17 mouse cellular contexts compared by ENCODE assay signal in genomic region chr3:31793466-31794040, GRCm38 (mm10).
DNase-seq lines count a peak whose midpoint lies in the region; ATAC-seq and TF ChIP-seq lines count a peak whose summit lies in the region.
"Had no signal": no experiment of that assay in that cellular context is flagged by ENCODE, and none has a peak within 500 bp of the region (broad histone marks: within the 10 kb centered on the region; RNA-seq: fewer than 3 reads in every experiment).

No protein-coding gene starts in this region.

- no peak for TF ChIP-seq CTCF in forebrain, postnatal 0 days (IDR thresholded peaks at IDR 0.05; ENCODE audit: low read depth)
- TF ChIP-seq CTCF in midbrain, postnatal 0 days (IDR thresholded peaks at IDR 0.05) = no peak

- 59% methylated on average over 8 of the region's 8 CpGs for WGBS in forebrain, postnatal 0 days
- 71% methylated on average over 8 of the region's 8 CpGs for WGBS in forebrain, embryonic 15.5 days
- 82% methylated on average over 8 of the region's 8 CpGs for WGBS in midbrain, postnatal 0 days
- WGBS in midbrain, embryonic 13.5 days = 87% methylated on average over 8 of the region's 8 CpGs

- H3K9ac ChIP-seq in forebrain, postnatal 0 days = no peak overlapping the region
- no peak overlapping the region for H3K9ac ChIP-seq in forebrain, embryonic 15.5 days (replicated peaks)
- no peak overlapping the region for H3K9ac ChIP-seq in midbrain, postnatal 0 days (replicated peaks; ENCODE audit: low read length, poor library complexity, severe bottlenecking)
- no peak overlapping the region for H3K9ac ChIP-seq in midbrain, embryonic 13.5 days (replicated peaks)
- H3K9ac ChIP-seq: embryonic facial prominence, embryonic 13.5 days; heart, embryonic 13.5 days had no signal

- no peaks in the 10 kb centered on the region for H3K4me1 ChIP-seq in forebrain, postnatal 0 days (ENCODE audit: insufficient read depth)
- no peaks in the 10 kb centered on the region for H3K4me1 ChIP-seq in forebrain, embryonic 15.5 days
- H3K4me1 ChIP-seq in midbrain, postnatal 0 days (ENCODE audit: insufficient read depth, low read length) = no peaks in the 10 kb centered on the region
- 0 out of 2 replicates have a peak, but pooled peaks cover 2% of the 10 kb centered on the region for H3K4me1 ChIP-seq in midbrain, embryonic 13.5 days (replicated peaks)
- H3K4me1 ChIP-seq: heart, embryonic 13.5 days had no signal

- no peaks in the 10 kb centered on the region for H3K9me3 ChIP-seq in forebrain, postnatal 0 days (ENCODE audit: low read length)
- H3K9me3 ChIP-seq in forebrain, embryonic 15.5 days = no peaks in the 10 kb centered on the region
- no peaks in the 10 kb centered on the region for H3K9me3 ChIP-seq in midbrain, postnatal 0 days (ENCODE audit: low read length)
- H3K9me3 ChIP-seq in midbrain, embryonic 13.5 days = no peaks in the 10 kb centered on the region
- H3K9me3 ChIP-seq: embryonic facial prominence, embryonic 13.5 days; heart, embryonic 13.5 days had no signal

- peak; percentile 34; the same call in 1 of the 2 replicates for ATAC-seq in forebrain, postnatal 0 days
- ATAC-seq in forebrain, embryonic 15.5 days (replicated peaks) = no peak
- ATAC-seq in midbrain, postnatal 0 days (ENCODE audit: low FRiP score) = no peak
- ATAC-seq in midbrain, embryonic 13.5 days = no peak
- ATAC-seq: hindbrain, embryonic 16.5 days had no signal

- H3K27me3 ChIP-seq in forebrain, postnatal 0 days (ENCODE audit: insufficient read depth, low read length) = no peaks in the 10 kb centered on the region
- H3K27me3 ChIP-seq in forebrain, embryonic 15.5 days = no peaks in the 10 kb centered on the region
- no peaks in the 10 kb centered on the region for H3K27me3 ChIP-seq in midbrain, postnatal 0 days (ENCODE audit: insufficient read depth, low read length)
- no peaks in the 10 kb centered on the region for H3K27me3 ChIP-seq in midbrain, embryonic 13.5 days
- H3K27me3 ChIP-seq: CH12.LX; embryonic facial prominence, embryonic 13.5 days had no signal

- no peak overlapping the region for H3K27ac ChIP-seq in forebrain, postnatal 0 days (ENCODE audit: low read depth, low read length)
- H3K27ac ChIP-seq in forebrain, embryonic 15.5 days (replicated peaks) = no peak overlapping the region
- H3K27ac ChIP-seq in midbrain, postnatal 0 days (ENCODE audit: low read depth, low read length) = no peak overlapping the region
- no peak overlapping the region for H3K27ac ChIP-seq in midbrain, embryonic 13.5 days
- H3K27ac ChIP-seq: embryonic facial prominence, embryonic 13.5 days; heart, embryonic 13.5 days had no signal

- no peak overlapping the region for H3K4me2 ChIP-seq in forebrain, postnatal 0 days (ENCODE audit: low read depth)
- no peak overlapping the region for H3K4me2 ChIP-seq in forebrain, embryonic 15.5 days (replicated peaks)
- H3K4me2 ChIP-seq in midbrain, postnatal 0 days (ENCODE audit: low read depth, low read length, poor library complexity, severe bottlenecking) = no peak overlapping the region
- H3K4me2 ChIP-seq in midbrain, embryonic 13.5 days (replicated peaks) = no peak overlapping the region
- H3K4me2 ChIP-seq: embryonic facial prominence, embryonic 13.5 days; heart, embryonic 13.5 days had no signal

- DNase-seq in forebrain, postnatal 0 days = peak; percentile 34
- peak; percentile 10 for DNase-seq in midbrain, postnatal 0 days (ENCODE audit: low spot score)
- DNase-seq in retina, postnatal 1 day = peak; percentile 75
- no peak for DNase-seq in thymus, postnatal 0 days (ENCODE audit: low spot score)
- DNase-seq: adrenal gland, adult 2 months; adrenal gland, postnatal 25 days; cerebellum, adult 11 months; cerebellum, adult 9-10 months; cerebellum, postnatal 25 days; gastrocnemius, postnatal 14 days; heart, postnatal 36 days had no signal

- no peaks in the 10 kb centered on the region for H3K36me3 ChIP-seq in forebrain, postnatal 0 days (ENCODE audit: insufficient read depth)
- H3K36me3 ChIP-seq in forebrain, embryonic 15.5 days = no peaks in the 10 kb centered on the region
- H3K36me3 ChIP-seq in midbrain, postnatal 0 days (ENCODE audit: insufficient read depth, low read length) = no peaks in the 10 kb centered on the region
- no peaks in the 10 kb centered on the region for H3K36me3 ChIP-seq in midbrain, embryonic 13.5 days
- H3K36me3 ChIP-seq: embryonic facial prominence, embryonic 13.5 days; heart, embryonic 13.5 days had no signal

- H3K4me3 ChIP-seq in forebrain, postnatal 0 days (ENCODE audit: low read depth, low read length) = no peak overlapping the region
- H3K4me3 ChIP-seq in forebrain, embryonic 15.5 days = no peak overlapping the region
- no peak overlapping the region for H3K4me3 ChIP-seq in midbrain, postnatal 0 days (ENCODE audit: low read depth, low read length)
- no peak overlapping the region for H3K4me3 ChIP-seq in midbrain, embryonic 13.5 days (replicated peaks)
- H3K4me3 ChIP-seq: embryonic facial prominence, embryonic 13.5 days; heart, embryonic 13.5 days had no signal
